Mouse (Mus musculus) heart, embryonic 12.5 days (tissue): ENCODE measurements around the gene Nkx2-4. TPM values are rescaled to one million over a fixed set of nuclear protein-coding genes. Genes with fewer than 3 reads are reported as not detected.

ENCODE experiments used
- ATAC-seq: fragments of 200-750 bp; cut with Nextera tagmentation; 2 replicates; pipeline ENCODE4 v1.8.0; 2017; ENCODE audit warnings: moderate TSS enrichment, moderate library complexity; ENCODE audit not compliant: insufficient number of reproducible peaks, low FRiP score
- H3K27ac ChIP-seq: fragments of 300-500 bp; sonication (generic); 2 replicates; pipeline ENCODE4 v1.5.1; 2016; ENCODE audit warnings: mild to moderate bottlenecking, moderate library complexity; ENCODE audit not compliant: poor library complexity, severe bottlenecking
- H3K27me3 ChIP-seq: fragments of 300-500 bp; sonication (generic); replicated peaks from 2 replicates; pipeline ENCODE4 v1.6.1; 2016; ENCODE audit warnings: mild to moderate bottlenecking, moderate library complexity
- H3K36me3 ChIP-seq: fragments of 300-500 bp; sonication (generic); 2 replicates; pipeline ENCODE4 v1.6.1; 2016; ENCODE audit warnings: mild to moderate bottlenecking, moderate library complexity
- H3K4me1 ChIP-seq: fragments of 300-500 bp; sonication (generic); replicated peaks from 2 replicates; pipeline ENCODE4 v1.6.1; 2016; ENCODE audit warnings: mild to moderate bottlenecking
- H3K4me2 ChIP-seq: fragments of 300-500 bp; sonication (generic); 2 replicates; pipeline ENCODE4 v1.6.1; 2016; ENCODE audit warnings: mild to moderate bottlenecking, moderate library complexity
- H3K4me3 ChIP-seq: fragments of 300-500 bp; sonication (generic); 2 replicates; pipeline ENCODE4 v1.5.1; 2016; ENCODE audit warnings: mild to moderate bottlenecking
- H3K9ac ChIP-seq: fragments of 300-500 bp; sonication (generic); 2 replicates; pipeline ENCODE4 v1.6.1; 2016; ENCODE audit warnings: mild to moderate bottlenecking, moderate library complexity
- H3K9me3 ChIP-seq: fragments of 300-500 bp; sonication (generic); replicated peaks from 2 replicates; pipeline ENCODE4 v1.6.1; 2016; ENCODE audit warnings: mild to moderate bottlenecking, moderate library complexity
- WGBS: fragments of 180-500 bp; shearing (Covaris S2); methylation state at CpG from one replicate; pipeline ENCODE4 v1.1.7; 2016; 5-methylcytosine and 5-hydroxymethylcytosine counted together
- polyA plus RNA-seq: library from polyadenylated mRNA; unstranded; fragments of >200 nt; fragmentation: Nextera tagmentation; extraction: Ambion mirVana; gene quantifications from 2 replicates; pipeline ENCODE4 v1.2.1, GENCODE M21; 2016

Gene Nkx2-4
- polyA plus RNA-seq, 1 experiment from 2014 or later, result not detected

DNA sequence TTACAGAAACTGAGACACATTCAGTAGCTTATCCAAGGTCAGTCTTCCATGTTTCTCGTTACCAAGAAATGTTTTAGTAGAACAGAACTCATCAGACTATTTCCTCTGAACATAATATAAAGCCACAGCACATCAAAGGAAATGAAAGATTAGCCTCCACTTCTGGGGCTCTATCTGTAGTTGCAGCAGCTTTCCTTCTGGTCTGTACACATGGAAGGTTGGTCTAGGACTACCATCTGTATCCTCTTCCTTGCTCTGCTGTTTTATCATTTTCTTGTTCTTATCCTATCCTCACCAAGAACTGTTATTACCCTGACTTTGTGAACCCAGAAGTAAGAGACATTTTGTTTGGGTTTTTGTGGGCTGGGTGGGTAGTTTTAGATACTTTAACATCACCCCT, 14.9 kb downstream of the Nkx2-4 start:
- Histone ChIP-seq H3K36me3 (peaks cover 27% of the 10 kb centered on the region), H3K27ac (no peak overlapping the region), H3K27me3 (no peaks in the 10 kb centered on the region)

DNA sequence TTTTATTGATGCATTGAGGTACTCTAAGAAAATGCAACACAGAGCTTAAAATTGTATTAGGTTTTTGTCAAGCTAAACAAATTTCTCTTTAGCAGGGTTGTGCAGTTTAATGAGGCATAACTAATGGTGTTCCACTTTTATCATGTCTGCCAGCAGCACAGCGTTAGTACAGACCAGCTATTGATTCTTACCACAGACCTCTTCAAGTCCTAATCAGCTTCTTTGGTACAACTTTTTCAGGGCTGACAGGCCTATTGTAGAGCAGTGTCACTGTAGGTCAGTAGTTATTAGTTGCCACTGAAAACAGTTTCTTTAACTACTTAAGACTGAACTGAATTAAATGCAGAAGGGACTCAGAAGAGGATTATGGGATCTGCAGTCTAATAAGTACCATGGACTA, 16.2 kb downstream of the Nkx2-4 start:
- ATAC-seq, result no peak
- H3K9me3 ChIP-seq, result no peaks in the 10 kb centered on the region
- peaks cover 26% of the 10 kb centered on the region for H3K36me3 ChIP-seq
- no peak overlapping the region for H3K4me2 ChIP-seq
- H3K27me3 ChIP-seq, result no peaks in the 10 kb centered on the region
- H3K4me1 ChIP-seq, result 0 out of 2 replicates have a peak, but pooled peaks cover 2% of the 10 kb centered on the region
- H3K4me3 ChIP-seq, result no peak overlapping the region
- H3K9ac ChIP-seq, result no peak overlapping the region
- H3K27ac ChIP-seq, result no peak overlapping the region
- 70% methylated on average over 1 of the region's 1 CpGs for WGBS

More for the DNA sequence above, 14.9 kb downstream of the Nkx2-4 start:
- Histone ChIP-seq H3K9me3 (no peaks in the 10 kb centered on the region), H3K9ac (no peak overlapping the region), H3K4me3 (no peak overlapping the region), H3K4me1 (0 out of 2 replicates have a peak, but pooled peaks cover 2% of the 10 kb centered on the region), H3K4me2 (no peak overlapping the region)
- 79% methylated on average over 1 of the region's 1 CpGs for WGBS
- no peak for ATAC-seq

DNA sequence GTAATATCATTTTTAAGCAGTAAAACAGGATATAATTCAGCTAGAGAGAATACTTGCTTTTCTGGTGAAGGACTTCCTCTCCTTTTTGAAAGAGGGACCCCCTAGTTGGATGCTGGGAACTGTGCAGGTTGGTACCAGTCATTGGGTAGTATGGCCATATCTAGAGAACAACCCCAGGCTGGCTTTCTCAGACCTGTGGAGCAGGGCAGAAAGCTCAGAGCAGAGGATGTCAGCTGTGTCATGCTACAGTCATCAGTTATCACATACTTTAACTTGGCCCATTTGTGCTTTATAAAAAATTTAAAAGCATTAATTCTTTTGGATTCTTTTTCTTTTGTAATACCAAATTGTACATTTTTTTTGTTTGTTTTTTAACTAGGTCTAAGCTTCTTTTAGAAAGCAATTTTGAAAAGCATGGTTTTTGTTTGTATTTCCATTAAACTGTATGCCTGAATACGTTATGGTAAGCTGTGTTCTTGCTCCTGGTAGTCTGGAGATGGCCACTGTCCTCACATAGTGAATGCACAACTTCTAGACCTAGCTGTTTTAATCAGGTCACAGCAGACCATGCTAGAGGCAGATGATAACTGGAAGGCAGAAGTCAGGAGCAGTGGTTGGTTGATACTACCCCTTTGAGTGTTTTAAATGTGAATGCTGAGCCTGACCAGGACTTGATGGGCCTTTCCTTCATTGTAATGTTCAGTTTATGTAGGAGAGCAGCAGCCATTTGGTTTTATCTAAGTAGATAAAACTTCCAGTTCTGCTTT, 17.6 kb downstream of the Nkx2-4 start:
- Histone ChIP-seq H3K4me3 (no peak overlapping the region), H3K4me1 (0 out of 2 replicates have a peak, but pooled peaks cover 2% of the 10 kb centered on the region), H3K9me3 (no peaks in the 10 kb centered on the region), H3K36me3 (peaks cover 26% of the 10 kb centered on the region), H3K27me3 (no peaks in the 10 kb centered on the region), H3K4me2 (no peak overlapping the region), H3K27ac (no peak overlapping the region), H3K9ac (no peak overlapping the region)
- no peak for ATAC-seq
- 68% methylated on average over 1 of the region's 1 CpGs for WGBS

DNA sequence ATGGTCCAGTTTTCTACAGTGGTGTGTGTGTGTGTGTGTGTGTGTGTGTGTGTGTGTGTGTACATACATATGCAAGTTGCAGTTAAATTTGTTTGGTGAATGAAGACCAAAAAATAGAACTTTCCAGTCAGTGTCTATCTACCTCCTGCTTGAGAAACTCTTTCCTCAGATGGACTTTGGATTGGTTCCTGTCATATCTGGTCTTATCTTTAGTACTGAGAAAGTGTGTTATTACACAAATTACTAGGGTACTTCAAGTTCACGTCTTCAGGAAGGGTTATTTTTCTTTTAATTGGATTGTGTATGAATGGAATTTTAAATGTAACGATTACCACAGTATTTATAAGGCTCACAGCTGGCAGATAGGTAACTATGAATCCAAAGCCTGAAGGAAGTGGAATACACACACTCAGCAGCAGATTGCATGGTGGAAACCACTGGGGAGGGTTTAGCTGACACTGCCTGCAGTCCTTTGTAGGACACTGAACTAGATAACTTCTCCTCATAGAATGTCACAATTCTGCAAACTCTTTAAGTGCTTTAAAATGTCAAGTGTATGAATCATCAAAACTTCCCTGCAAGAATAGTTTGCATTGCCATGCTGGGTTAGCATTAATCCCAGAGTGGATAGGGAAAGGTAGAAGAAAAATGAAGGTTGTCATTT, 31.9 kb downstream of the Nkx2-4 start:
- Histone ChIP-seq H3K4me3 (no peak overlapping the region), H3K27me3 (no peaks in the 10 kb centered on the region), H3K4me1 (no peaks in the 10 kb centered on the region), H3K4me2 (no peak overlapping the region), H3K27ac (no peak overlapping the region), H3K9ac (no peak overlapping the region), H3K9me3 (no peaks in the 10 kb centered on the region), H3K36me3 (peaks cover 52% of the 10 kb centered on the region)
- no peak for ATAC-seq
- WGBS, result 86% methylated on average over 2 of the region's 2 CpGs

DNA sequence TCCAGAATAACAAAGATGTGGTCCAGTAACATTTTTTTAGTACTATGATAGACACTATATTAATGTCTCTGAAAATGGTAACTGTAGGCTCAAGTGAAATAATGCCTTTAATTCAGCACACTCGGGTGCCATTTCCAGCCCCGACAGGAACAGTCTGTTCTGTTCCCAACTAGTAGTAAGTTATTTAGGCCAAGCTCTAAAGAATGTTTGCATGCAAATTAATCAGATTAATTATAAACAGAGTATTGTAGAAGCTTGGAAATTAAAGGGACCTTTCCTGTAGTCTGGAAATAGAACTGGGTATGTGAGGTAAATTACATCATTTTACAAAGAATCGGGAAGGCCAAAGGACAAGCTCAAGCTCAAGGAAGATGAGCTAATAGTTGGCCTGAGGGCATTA, 38.2 kb downstream of the Nkx2-4 start:
- Histone ChIP-seq H3K4me1 (no peaks in the 10 kb centered on the region), H3K36me3 (peaks cover 48% of the 10 kb centered on the region), H3K27me3 (no peaks in the 10 kb centered on the region), H3K4me2 (no peak overlapping the region), H3K9me3 (no peaks in the 10 kb centered on the region), H3K4me3 (no peak overlapping the region), H3K9ac (no peak overlapping the region), H3K27ac (no peak overlapping the region)
- no peak for ATAC-seq
- WGBS, result 88% methylated on average over 3 of the region's 3 CpGs

DNA sequence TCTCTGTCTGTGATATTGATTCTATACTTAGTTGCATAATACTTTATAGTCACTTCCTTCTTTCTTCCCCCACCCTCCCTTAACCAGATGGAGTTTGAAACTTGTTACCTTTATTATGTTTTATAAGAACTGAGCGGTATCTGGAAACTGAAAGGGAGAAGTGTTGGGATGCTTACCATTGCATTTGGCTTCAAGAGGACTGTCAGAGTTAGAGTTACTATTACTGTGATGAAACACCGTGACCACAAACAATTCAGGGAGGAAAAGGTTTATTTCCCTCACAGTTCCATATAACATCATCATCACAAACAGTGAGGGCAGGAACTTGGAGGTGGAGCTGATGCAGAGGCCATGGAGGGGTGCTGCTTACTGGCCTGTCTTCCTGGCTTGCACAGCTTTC, 49.4 kb downstream of the Nkx2-4 start:
- H3K27ac ChIP-seq, result no peak overlapping the region
- ATAC-seq, result no peak

More for the DNA sequence above, 49.4 kb downstream of the Nkx2-4 start:
- 92% methylated on average over 2 of the region's 2 CpGs for WGBS
- Histone ChIP-seq H3K36me3 (peaks cover 40% of the 10 kb centered on the region), H3K4me2 (no peak overlapping the region), H3K9ac (no peak overlapping the region), H3K27me3 (no peaks in the 10 kb centered on the region), H3K9me3 (no peaks in the 10 kb centered on the region), H3K4me1 (no peaks in the 10 kb centered on the region), H3K4me3 (no peak overlapping the region)

Other genes with a start within 250 kb of the Nkx2-4 start
- 20.3 and 20.5 TPM in 2 replicates for gene Kiz, start 229.6 kb downstream of the Nkx2-4 start, polyA plus RNA-seq
- gene Xrn2, start 72.4 kb downstream of the Nkx2-4 start, polyA plus RNA-seq, result 62.0 and 64.3 TPM in 2 replicates
- gene Nkx2-2, start 108.8 kb upstream of the Nkx2-4 start, polyA plus RNA-seq, result not detected in 2 replicates